Mouse (Mus musculus) midbrain, embryonic 13.5 days (tissue): ENCODE data around the gene Rps12. TPM values are rescaled to one million over a fixed set of nuclear protein-coding genes. Genes with fewer than 3 reads are reported as not detected.

Source experiments
- ATAC-seq: fragments of 200-750 bp; cut with Nextera tagmentation; 2 replicates; pipeline ENCODE4 v1.8.0; 2017; ENCODE audit warnings: mild to moderate bottlenecking, moderate TSS enrichment, moderate library complexity
- H3K27ac ChIP-seq: fragments of 300-500 bp; sonication (generic); 2 replicates; pipeline ENCODE4 v1.5.1; 2015; ENCODE audit warnings: inconsistent platforms, mild to moderate bottlenecking, moderate library complexity
- H3K27me3 ChIP-seq: fragments of 300-500 bp; sonication (generic); 2 replicates; pipeline ENCODE4 v1.6.1; 2015; ENCODE audit warnings: mild to moderate bottlenecking, inconsistent platforms
- H3K36me3 ChIP-seq: fragments of 300-500 bp; sonication (generic); 2 replicates; pipeline ENCODE4 v1.6.1; 2015; ENCODE audit warnings: mild to moderate bottlenecking, inconsistent platforms
- H3K4me1 ChIP-seq: fragments of 300-500 bp; sonication (generic); replicated peaks from 2 replicates; pipeline ENCODE4 v1.6.1; 2015; ENCODE audit warnings: inconsistent platforms
- H3K4me2 ChIP-seq: fragments of 300-500 bp; sonication (generic); replicated peaks from 2 replicates; pipeline ENCODE4 v1.6.1; 2015; ENCODE audit warnings: moderate library complexity, mild to moderate bottlenecking, inconsistent platforms
- H3K4me3 ChIP-seq: fragments of 300-500 bp; sonication (generic); replicated peaks from 2 replicates; pipeline ENCODE4 v1.5.1; 2015; ENCODE audit warnings: mild to moderate bottlenecking, inconsistent platforms
- H3K9ac ChIP-seq: fragments of 300-500 bp; sonication (generic); replicated peaks from 2 replicates; pipeline ENCODE4 v1.6.1; 2015; ENCODE audit warnings: mild to moderate bottlenecking, inconsistent platforms
- H3K9me3 ChIP-seq: fragments of 300-500 bp; sonication (generic); 2 replicates; pipeline ENCODE4 v1.6.1; 2016; ENCODE audit warnings: mild to moderate bottlenecking, inconsistent platforms
- WGBS: fragments of 180-500 bp; shearing (Covaris S2); methylation state at CpG from one replicate; pipeline ENCODE4 v1.1.7; 2015; 5-methylcytosine and 5-hydroxymethylcytosine counted together
- polyA plus RNA-seq: library from polyadenylated mRNA; unstranded; fragments of >200 nt; fragmentation: Nextera tagmentation; extraction: Ambion mirVana; gene quantifications from 2 replicates; pipeline ENCODE4 v1.2.1, GENCODE M21; 2015

The Rps12 gene
- polyA plus RNA-seq, 1 experiment from 2014 or later, result 113 TPM

DNA sequence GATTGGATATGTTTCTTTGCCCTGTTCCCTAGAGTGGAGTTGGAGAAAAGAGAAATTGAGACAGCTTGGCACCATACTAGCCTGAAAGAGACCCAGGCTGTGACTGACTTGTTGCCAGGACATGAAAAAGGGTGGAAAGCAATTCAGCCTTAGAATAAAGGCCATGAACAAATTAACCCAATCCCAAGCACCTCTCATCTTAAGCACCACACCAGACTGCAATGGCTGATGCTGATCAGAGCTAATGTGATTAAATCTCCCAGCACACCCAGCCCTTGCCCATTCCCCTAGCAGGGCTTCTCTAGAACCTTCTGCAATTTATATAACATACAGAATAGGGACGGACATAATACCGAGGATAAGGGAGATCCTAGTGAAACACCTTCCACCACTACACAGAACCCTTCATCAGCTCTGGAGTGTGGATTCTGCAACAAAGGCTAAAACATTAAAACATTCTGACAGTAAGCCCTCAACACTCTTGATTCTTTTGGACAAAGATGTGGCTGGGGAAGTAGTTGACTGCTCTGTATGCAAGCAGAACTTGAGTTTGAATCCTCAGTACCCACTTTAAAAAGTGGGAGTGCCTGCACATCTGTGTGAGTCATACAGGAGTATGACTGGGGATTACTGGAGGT lies 4.1 kb downstream of the Rps12 start:
- Histone ChIP-seq H3K36me3 (peaks cover 42% of the 10 kb centered on the region), H3K9ac (no peak overlapping the region), H3K27ac (no peak overlapping the region), H3K4me3 (no peak overlapping the region), H3K4me1 (peaks cover 28% of the 10 kb centered on the region), H3K9me3 (no peaks in the 10 kb centered on the region), H3K27me3 (no peaks in the 10 kb centered on the region), H3K4me2 (no peak overlapping the region)
- 24% methylated on average over 2 of the region's 2 CpGs for WGBS
- ATAC-seq, result no peak

- H3K36me3 ChIP-seq, result peaks cover 42% of the 10 kb centered on the region
- WGBS, result 85% methylated on average over 11 of the region's 11 CpGs
- H3K9ac ChIP-seq, result no peak overlapping the region
- no peak overlapping the region for H3K4me3 ChIP-seq
- H3K4me2 ChIP-seq, result no peak overlapping the region
- no peak overlapping the region for H3K27ac ChIP-seq
- ATAC-seq, result no peak
- H3K27me3 ChIP-seq, result no peaks in the 10 kb centered on the region
- H3K4me1 ChIP-seq, result peaks cover 26% of the 10 kb centered on the region
- no peaks in the 10 kb centered on the region for H3K9me3 ChIP-seq
These were observed 5.0 kb downstream of the Rps12 start for GRCm38 (mm10) chr10:23781760-23782735.

DNA sequence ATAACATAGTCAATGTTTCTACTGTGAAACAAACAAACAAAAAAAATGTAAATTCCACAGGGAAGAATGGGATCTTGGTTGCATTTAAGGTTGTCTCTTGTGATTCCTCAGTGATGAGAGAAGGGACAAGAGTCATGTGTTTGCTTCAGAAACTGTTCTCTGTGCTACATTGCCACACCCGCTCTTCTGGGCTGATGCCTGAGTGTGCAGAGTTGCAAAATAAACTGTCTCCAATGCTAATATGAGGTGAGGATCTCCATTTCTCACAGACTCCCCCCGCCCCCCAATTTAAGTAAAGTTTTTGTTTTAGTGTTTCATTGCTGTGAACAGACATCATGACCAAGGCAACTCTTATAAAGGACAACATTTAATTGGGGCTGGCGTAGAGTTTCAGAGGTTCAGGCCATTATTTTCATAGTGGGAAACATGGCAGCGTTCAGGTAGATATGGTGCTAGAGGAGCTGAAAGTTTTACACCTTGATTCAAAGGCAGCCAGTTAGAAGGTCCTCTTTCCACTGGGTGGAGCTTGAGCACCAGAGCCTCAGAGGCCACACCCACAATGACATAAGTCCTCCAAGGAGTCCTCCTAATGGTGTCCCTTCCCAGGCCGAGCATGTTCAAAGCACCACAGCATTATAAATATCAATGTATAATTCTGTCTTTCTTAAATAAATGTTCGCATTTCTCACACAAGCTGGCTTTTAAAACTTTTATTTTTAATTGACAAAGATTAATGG lies 6.4 kb downstream of the Rps12 start:
- Histone ChIP-seq H3K27me3 (no peaks in the 10 kb centered on the region), H3K4me3 (no peak overlapping the region), H3K9ac (no peak overlapping the region), H3K4me1 (peaks cover 18% of the 10 kb centered on the region), H3K4me2 (no peak overlapping the region), H3K36me3 (peaks cover 41% of the 10 kb centered on the region), H3K27ac (no peak overlapping the region), H3K9me3 (no peaks in the 10 kb centered on the region)
- WGBS, result 91% methylated on average over 6 of the region's 6 CpGs
- ATAC-seq, result no peak

GRCm38 (mm10) chr10:23777288-23777945 lies 9.7 kb downstream of the Rps12 start:
- Histone ChIP-seq H3K4me1 (no peaks in the 10 kb centered on the region), H3K4me2 (no peak overlapping the region), H3K9me3 (no peaks in the 10 kb centered on the region), H3K27me3 (no peaks in the 10 kb centered on the region), H3K4me3 (no peak overlapping the region), H3K36me3 (peaks cover 14% of the 10 kb centered on the region), H3K27ac (no peak overlapping the region), H3K9ac (no peak overlapping the region)
- ATAC-seq, result peak; percentile 84
- 36% methylated on average over 5 of the region's 5 CpGs for WGBS

DNA sequence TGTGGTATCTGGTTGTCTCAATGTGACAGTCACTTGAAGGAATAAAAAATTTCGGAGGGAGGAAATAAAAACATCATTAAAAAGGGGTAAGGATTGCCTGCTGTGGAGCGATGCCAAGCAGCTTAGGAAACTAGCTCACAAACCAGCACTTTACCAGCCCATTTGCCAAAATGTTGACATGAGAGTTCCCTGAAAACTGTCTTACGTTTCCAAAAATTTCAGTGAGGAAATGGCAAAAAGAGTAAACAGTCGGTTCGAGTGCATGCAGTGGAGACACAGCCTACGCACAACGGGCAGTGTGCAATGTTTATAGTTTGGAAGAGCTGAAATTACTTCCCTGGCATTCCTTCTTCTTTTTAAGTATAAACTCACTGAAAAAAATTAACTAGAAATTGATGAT lies 32.9 kb downstream of the Rps12 start:
- Histone ChIP-seq H3K9ac (no peak overlapping the region), H3K9me3 (no peaks in the 10 kb centered on the region), H3K4me1 (no peaks in the 10 kb centered on the region), H3K27me3 (no peaks in the 10 kb centered on the region), H3K27ac (no peak overlapping the region), H3K4me3 (no peak overlapping the region), H3K4me2 (no peak overlapping the region), H3K36me3 (no peaks in the 10 kb centered on the region)
- WGBS, result 84% methylated on average over 7 of the region's 7 CpGs
- ATAC-seq, result no peak

Other genes starting within 250 kb of the Rps12 start
- gene Slc18b1, start 9.7 kb upstream of the Rps12 start, polyA plus RNA-seq, result 15.3 and 20.6 TPM in 2 replicates
- gene Vnn3, start 64.2 kb upstream of the Rps12 start, polyA plus RNA-seq, result not detected in 2 replicates
- 0.19 and 0.21 TPM in 2 replicates for gene Vnn1, start 107.4 kb upstream of the Rps12 start, polyA plus RNA-seq
- not detected in 2 replicates for gene Taar1, start 133.1 kb upstream of the Rps12 start, polyA plus RNA-seq
- gene Taar2, start 151.3 kb upstream of the Rps12 start, polyA plus RNA-seq, result not detected in 2 replicates
- gene Taar3, start 162.3 kb upstream of the Rps12 start, polyA plus RNA-seq, result not detected in 2 replicates
- not detected in 2 replicates for gene Taar4, start 173.2 kb upstream of the Rps12 start, polyA plus RNA-seq
- not detected in 2 replicates for gene Taar5, start 183.4 kb upstream of the Rps12 start, polyA plus RNA-seq
- gene Taar6, start 198.4 kb upstream of the Rps12 start, polyA plus RNA-seq, result not detected in 2 replicates
- gene Taar7a, start 206.2 kb upstream of the Rps12 start, polyA plus RNA-seq, result not detected in 2 replicates
- gene Taar7b, start 212.7 kb upstream of the Rps12 start, polyA plus RNA-seq, result not detected in 2 replicates
- not detected in 2 replicates for gene Taar7d, start 239.9 kb upstream of the Rps12 start, polyA plus RNA-seq